Mouse (Mus musculus) bone marrow, adult 2 months (tissue): ENCODE measurements at regions not wholly inside any gene's neighbourhood (a gene's known extent, or its start where the extent isn't known, plus 50 kb on each side); places are given as distances from the start of the nearest gene placed in this dataset.

ENCODE experiments used
- CTCF ChIP-seq: fragments of 200-500 bp; IDR thresholded peaks from 2 replicates; pipeline ENCODE4 v1.5.1; 2011; ENCODE audit warnings: low read length, control low read depth; ENCODE audit not compliant: control insufficient read depth, insufficient read depth
- POLR2A ChIP-seq: fragments of 200-500 bp; IDR thresholded peaks from 2 replicates; pipeline ENCODE4 v1.6.1; 2011; ENCODE audit warnings: low read depth, mild to moderate bottlenecking, control low read depth, low read length, borderline replicate concordance; ENCODE audit not compliant: control insufficient read depth

GRCm38 (mm10) chr13:107187258-107187878 is 165.4 kb upstream of the Kif2a start:
- TF ChIP-seq CTCF (no peak), POLR2A (no peak)
